Mouse (Mus musculus) lung, embryonic 15.5 days (tissue): Measurements from ENCODE around the gene Mmaa. TPM values are rescaled to one million over a fixed set of nuclear protein-coding genes. Genes with fewer than 3 reads are reported as not detected.

ENCODE experiments used
- ATAC-seq: fragments of 200-750 bp; cut with Nextera tagmentation; 2 replicates; pipeline ENCODE4 v1.8.0; 2017; ENCODE audit warnings: moderate number of reproducible peaks, borderline replicate concordance; ENCODE audit not compliant: low FRiP score, low TSS enrichment; ENCODE audit errors: extremely low read depth
- H3K27ac ChIP-seq: fragments of 300-500 bp; sonication (generic); 2 replicates; pipeline ENCODE4 v1.5.1; 2015; ENCODE audit warnings: moderate library complexity, mild to moderate bottlenecking, inconsistent platforms
- H3K27me3 ChIP-seq: fragments of 300-500 bp; sonication (generic); 2 replicates; pipeline ENCODE4 v1.6.1; 2015; ENCODE audit warnings: inconsistent platforms
- H3K36me3 ChIP-seq: fragments of 300-500 bp; sonication (generic); 2 replicates; pipeline ENCODE4 v1.6.1; 2015; ENCODE audit warnings: inconsistent platforms
- H3K4me1 ChIP-seq: fragments of 300-500 bp; sonication (generic); 2 replicates; pipeline ENCODE4 v1.6.1; 2015; ENCODE audit warnings: inconsistent platforms
- H3K4me2 ChIP-seq: fragments of 300-500 bp; sonication (generic); 2 replicates; pipeline ENCODE4 v1.6.1; 2015; ENCODE audit warnings: inconsistent platforms, mild to moderate bottlenecking, moderate library complexity
- H3K4me3 ChIP-seq: fragments of 300-500 bp; sonication (generic); 2 replicates; pipeline ENCODE4 v1.5.1; 2015; ENCODE audit warnings: mild to moderate bottlenecking, inconsistent platforms
- H3K9ac ChIP-seq: fragments of 300-500 bp; sonication (generic); 2 replicates; pipeline ENCODE4 v1.6.1; 2015; ENCODE audit warnings: inconsistent platforms
- H3K9me3 ChIP-seq: fragments of 300-500 bp; sonication (generic); 2 replicates; pipeline ENCODE4 v1.6.1; 2016; ENCODE audit warnings: inconsistent platforms
- WGBS: fragments of 180-500 bp; shearing (Covaris S2); methylation state at CpG from one replicate; pipeline ENCODE4 v1.1.7; 2015; 5-methylcytosine and 5-hydroxymethylcytosine counted together
- polyA plus RNA-seq: library from polyadenylated mRNA; unstranded; fragments of >200 nt; fragmentation: Nextera tagmentation; extraction: Ambion mirVana; gene quantifications from 2 replicates; pipeline ENCODE4 v1.2.1, GENCODE M21; 2015

Mmaa gene
- polyA plus RNA-seq: 10.9 and 11.2 TPM in 2 replicates

DNA sequence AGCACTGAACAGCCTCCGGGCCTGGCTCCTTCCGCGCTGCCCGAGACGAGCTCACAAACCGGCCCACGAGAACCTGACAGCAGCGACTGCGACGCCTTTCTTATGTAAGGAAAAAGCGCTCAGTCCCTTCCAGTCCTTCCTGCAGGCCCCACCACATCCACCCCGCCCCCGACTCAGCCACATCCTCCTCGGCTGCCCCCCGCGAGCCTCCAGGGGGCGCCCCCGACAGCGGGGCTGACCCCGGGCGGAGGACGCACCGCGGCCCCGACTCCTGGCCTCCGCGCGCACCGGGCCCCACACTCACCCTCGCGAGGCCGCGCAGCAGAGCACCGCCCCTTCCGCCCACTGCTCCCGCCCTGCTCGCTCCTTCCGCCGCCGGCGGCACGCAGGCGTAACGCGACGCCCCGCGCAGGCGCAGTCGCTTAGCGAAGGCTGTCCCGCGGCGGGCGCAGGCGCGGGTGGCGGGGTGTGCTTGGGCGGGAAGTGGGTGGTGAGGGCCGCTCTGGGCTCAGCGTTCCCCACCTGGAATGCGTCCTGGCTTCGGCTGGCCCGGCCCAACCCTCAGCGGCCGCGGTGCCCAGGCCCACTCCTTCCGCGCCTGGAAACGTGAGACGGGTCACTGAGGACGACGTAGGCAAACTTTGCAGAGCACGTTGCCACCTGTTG lies at the start of gene Mmaa:
Mmaa (minus strand) TSS at position 328 of the 666 bp plus-strand sequence.
- Histone ChIP-seq H3K4me2 (peak within 1 kb of the TSS; percentile 76), H3K9me3 (no peaks in the 10 kb centered on the region), H3K9ac (peak within 1 kb of the TSS; percentile 80), H3K27ac (peak within 1 kb of the TSS; percentile 98), H3K4me1 (peaks cover 29% of the 10 kb centered on the region), H3K4me3 (peak within 1 kb of the TSS; percentile 60), H3K36me3 (no peaks in the 10 kb centered on the region), H3K27me3 (no peaks in the 10 kb centered on the region)
- peak; percentile 96 for ATAC-seq
- WGBS: under 1% methylated on average over 74 of the region's 74 CpGs

GRCm38 (mm10) chr8:79341236-79341635 lies 46.5 kb upstream of the Mmaa start:
- no peak for ATAC-seq
- no peaks in the 10 kb centered on the region for H3K27me3 ChIP-seq
- H3K36me3 ChIP-seq: peaks cover 45% of the 10 kb centered on the region
- no peaks in the 10 kb centered on the region for H3K9me3 ChIP-seq
- 76% methylated on average over 8 of the region's 8 CpGs for WGBS
- 0 out of 2 replicates have a peak, but pooled peaks cover 5% of the 10 kb centered on the region for H3K4me1 ChIP-seq
- 0 out of 2 replicates have a peak overlapping the region, but pooled peaks have one; percentile 27 for H3K27ac ChIP-seq
- no peak overlapping the region for H3K9ac ChIP-seq
- no peak overlapping the region for H3K4me2 ChIP-seq
- no peak overlapping the region for H3K4me3 ChIP-seq

DNA sequence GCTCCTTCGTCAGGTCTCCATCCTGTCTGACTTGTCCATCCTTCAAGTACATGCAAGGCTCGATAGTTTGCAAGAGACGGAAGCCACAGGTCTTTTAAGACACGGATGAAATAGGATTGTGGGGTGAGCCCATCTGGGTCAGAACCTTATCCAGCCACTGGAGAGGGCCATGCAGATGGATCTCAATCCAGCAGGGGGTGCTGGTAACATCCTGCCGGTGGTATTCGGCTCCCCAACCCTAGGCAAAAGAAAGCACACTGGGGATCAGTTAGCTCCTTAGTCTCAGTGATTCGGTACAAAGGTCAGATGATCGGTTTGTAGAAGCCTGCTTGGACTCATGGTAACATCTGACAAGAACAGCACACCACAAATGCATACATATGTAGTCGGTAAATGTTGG lies 44.8 kb upstream of the Mmaa start:
- ATAC-seq: no peak; the same call in 1 of the 2 replicates
- Histone ChIP-seq H3K9me3 (no peaks in the 10 kb centered on the region), H3K4me1 (0 out of 2 replicates have a peak, but pooled peaks cover 5% of the 10 kb centered on the region), H3K9ac (no peak overlapping the region), H3K27me3 (no peaks in the 10 kb centered on the region), H3K4me3 (no peak overlapping the region), H3K4me2 (no peak overlapping the region), H3K36me3 (peaks cover 44% of the 10 kb centered on the region), H3K27ac (no peak overlapping the region)
- WGBS: 74% methylated on average over 9 of the region's 9 CpGs

DNA sequence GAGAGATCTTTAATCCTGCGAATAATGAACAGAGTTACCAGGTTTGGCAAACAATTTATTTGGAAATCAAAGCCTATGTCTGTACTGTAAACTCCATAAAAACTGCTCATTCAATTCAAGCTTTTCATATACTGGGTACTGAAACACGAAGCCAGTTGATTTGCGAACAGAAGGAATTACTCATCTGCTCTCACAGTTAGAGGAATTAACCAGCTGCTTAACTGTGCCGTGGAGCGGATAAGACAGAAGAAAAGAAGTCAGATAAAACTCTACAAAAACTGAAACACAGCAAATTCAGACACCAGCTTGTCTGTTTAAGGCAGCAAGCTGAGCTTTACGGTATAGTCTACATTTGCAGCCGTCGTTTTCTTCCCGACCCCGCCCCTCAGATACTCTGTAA lies 43.9 kb upstream of the Mmaa start:
- no peak overlapping the region for H3K9ac ChIP-seq

GRCm38 (mm10) chr8:79332109-79332900 lies 37.6 kb upstream of the Mmaa start:
- Histone ChIP-seq H3K36me3 (peaks cover 7% of the 10 kb centered on the region), H3K4me2 (no peak overlapping the region), H3K27me3 (no peaks in the 10 kb centered on the region), H3K4me1 (peaks cover 3% of the 10 kb centered on the region; the same call in 1 of the 2 replicates), H3K9ac (no peak overlapping the region), H3K9me3 (no peaks in the 10 kb centered on the region), H3K27ac (no peak overlapping the region), H3K4me3 (no peak overlapping the region)
- no peak for ATAC-seq
- WGBS: 88% methylated on average over 22 of the region's 22 CpGs

More for the DNA sequence above, 43.9 kb upstream of the Mmaa start:
- Histone ChIP-seq H3K36me3 (peaks cover 42% of the 10 kb centered on the region), H3K27ac (no peak overlapping the region), H3K4me3 (no peak overlapping the region), H3K27me3 (no peaks in the 10 kb centered on the region), H3K4me2 (no peak overlapping the region), H3K4me1 (0 out of 2 replicates have a peak, but pooled peaks cover 5% of the 10 kb centered on the region), H3K9me3 (no peaks in the 10 kb centered on the region)
- no peak for ATAC-seq
- WGBS: 71% methylated on average over 10 of the region's 10 CpGs

- peaks cover 9% of the 10 kb centered on the region; the same call in 1 of the 2 replicates for H3K4me1 ChIP-seq
- H3K9ac ChIP-seq: no peak overlapping the region
- H3K9me3 ChIP-seq: no peaks in the 10 kb centered on the region
- H3K4me2 ChIP-seq: no peak overlapping the region
- ATAC-seq: no peak
- H3K36me3 ChIP-seq: no peaks in the 10 kb centered on the region
- H3K4me3 ChIP-seq: no peak overlapping the region
- WGBS: 84% methylated on average over 2 of the region's 2 CpGs
- H3K27ac ChIP-seq: no peak overlapping the region
- H3K27me3 ChIP-seq: no peaks in the 10 kb centered on the region
These were observed 36.8 kb upstream of the Mmaa start for GRCm38 (mm10) chr8:79331571-79331970.

DNA sequence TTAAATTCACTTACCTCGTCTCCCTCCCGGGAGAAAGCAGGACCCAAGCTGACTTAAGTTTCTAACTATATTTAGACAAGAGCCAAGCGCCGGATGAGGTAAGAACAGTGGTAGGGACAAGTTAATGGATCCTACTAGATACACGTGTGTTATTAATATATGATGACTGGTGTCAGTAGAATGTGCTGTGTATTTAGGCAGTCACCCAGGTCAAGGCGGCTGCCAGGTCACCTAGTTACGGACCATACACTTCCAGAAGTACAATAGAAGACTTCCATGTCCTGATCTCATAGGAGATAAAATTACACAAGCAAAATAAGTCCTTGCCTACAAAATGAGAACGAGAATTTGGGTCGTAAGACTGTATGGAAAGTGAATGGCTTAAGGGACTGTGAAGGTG lies 36.3 kb upstream of the Mmaa start:
- no peak overlapping the region for H3K4me2 ChIP-seq
- no peak overlapping the region for H3K27ac ChIP-seq
- H3K27me3 ChIP-seq: no peaks in the 10 kb centered on the region
- peaks cover 9% of the 10 kb centered on the region; the same call in 1 of the 2 replicates for H3K4me1 ChIP-seq
- H3K9me3 ChIP-seq: no peaks in the 10 kb centered on the region
- WGBS: 59% methylated on average over 9 of the region's 9 CpGs
- H3K9ac ChIP-seq: no peak overlapping the region
- ATAC-seq: no peak
- H3K4me3 ChIP-seq: no peak overlapping the region
- no peaks in the 10 kb centered on the region for H3K36me3 ChIP-seq

GRCm38 (mm10) chr8:79329735-79330134 lies 35.0 kb upstream of the Mmaa start:
- no peaks in the 10 kb centered on the region for H3K9me3 ChIP-seq
- no peak for ATAC-seq
- no peaks in the 10 kb centered on the region for H3K36me3 ChIP-seq
- no peak overlapping the region for H3K27ac ChIP-seq
- no peaks in the 10 kb centered on the region for H3K27me3 ChIP-seq
- no peak overlapping the region for H3K4me3 ChIP-seq
- H3K4me1 ChIP-seq: peaks cover 9% of the 10 kb centered on the region; the same call in 1 of the 2 replicates
- 83% methylated on average over 2 of the region's 2 CpGs for WGBS
- H3K9ac ChIP-seq: no peak overlapping the region
- no peak overlapping the region for H3K4me2 ChIP-seq

GRCm38 (mm10) chr8:79329182-79329581 lies 34.4 kb upstream of the Mmaa start:
- no peak for ATAC-seq
- Histone ChIP-seq H3K4me2 (no peak overlapping the region), H3K9ac (no peak overlapping the region), H3K36me3 (no peaks in the 10 kb centered on the region), H3K9me3 (no peaks in the 10 kb centered on the region), H3K4me1 (peaks cover 9% of the 10 kb centered on the region; the same call in 1 of the 2 replicates), H3K27ac (no peak overlapping the region), H3K4me3 (no peak overlapping the region), H3K27me3 (no peaks in the 10 kb centered on the region)
- WGBS: 80% methylated on average over 4 of the region's 4 CpGs

DNA sequence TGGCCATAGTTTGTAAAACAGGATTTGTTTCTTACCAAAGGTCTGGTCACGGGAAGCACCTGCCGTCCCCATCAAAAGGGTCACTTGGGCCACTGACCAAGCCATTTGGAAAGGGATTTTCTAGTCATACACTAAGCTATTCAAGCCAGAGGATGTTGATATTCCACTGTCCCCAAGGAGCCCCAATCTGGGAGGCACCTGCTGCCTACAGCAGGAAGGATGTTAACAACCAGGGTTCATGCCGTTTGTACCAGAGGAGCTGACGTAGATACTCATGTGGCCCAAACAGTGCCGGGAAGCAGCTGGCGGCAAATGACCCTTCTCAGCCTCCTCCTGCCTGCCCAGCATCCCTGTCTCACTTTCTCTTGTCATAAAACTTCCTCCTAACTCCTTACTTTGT lies 30.8 kb upstream of the Mmaa start:
- no peak overlapping the region for H3K4me2 ChIP-seq
- no peak for ATAC-seq
- WGBS: 70% methylated on average over 6 of the region's 6 CpGs

GRCm38 (mm10) chr8:79324928-79325327 lies 30.2 kb upstream of the Mmaa start:
- 76% methylated on average over 5 of the region's 5 CpGs for whole genome bisulfite sequencing
- Histone ChIP-seq H3K9ac (no peak overlapping the region), H3K27ac (0 out of 2 replicates have a peak overlapping the region, but pooled peaks have one; percentile 26), H3K9me3 (no peaks in the 10 kb centered on the region), H3K4me3 (no peak overlapping the region), H3K4me2 (no peak overlapping the region), H3K27me3 (no peaks in the 10 kb centered on the region), H3K4me1 (peaks cover 9% of the 10 kb centered on the region; the same call in 1 of the 2 replicates), H3K36me3 (no peaks in the 10 kb centered on the region)
- ATAC-seq: no peak

More for the DNA sequence above, 30.8 kb upstream of the Mmaa start:
- Histone ChIP-seq H3K27me3 (no peaks in the 10 kb centered on the region), H3K4me1 (peaks cover 9% of the 10 kb centered on the region; the same call in 1 of the 2 replicates), H3K27ac (no peak overlapping the region), H3K9me3 (no peaks in the 10 kb centered on the region), H3K4me3 (no peak overlapping the region), H3K9ac (no peak overlapping the region), H3K36me3 (no peaks in the 10 kb centered on the region)

- ATAC-seq: no peak
- 55% methylated on average over 3 of the region's 3 CpGs for WGBS
- Histone ChIP-seq H3K4me2 (no peak overlapping the region), H3K4me1 (peaks cover 9% of the 10 kb centered on the region; the same call in 1 of the 2 replicates), H3K9ac (no peak overlapping the region), H3K36me3 (no peaks in the 10 kb centered on the region), H3K27ac (peak overlapping the region; percentile 16; the same call in 1 of the 2 replicates), H3K27me3 (no peaks in the 10 kb centered on the region), H3K9me3 (no peaks in the 10 kb centered on the region), H3K4me3 (no peak overlapping the region)
These were observed 29.3 kb upstream of the Mmaa start for GRCm38 (mm10) chr8:79324036-79324435.
